Mouse (Mus musculus) duodenum, adult 2 months (tissue): ENCODE data around the gene Pdyn. TPM values are rescaled to one million over a fixed set of nuclear protein-coding genes. Genes with fewer than 3 reads are reported as not detected.

Source experiments
- polyA plus RNA-seq: library from polyadenylated mRNA; depleted of rRNA; stranded (reverse); fragments of >200 nt; gene quantifications from 2 replicates; pipeline ENCODE4 v1.2.3, GENCODE M21; 2012; ENCODE audit warnings: low replicate concordance; rRNA removed

Gene Pdyn
- not detected in 2 replicates for polyA plus RNA-seq

GRCm38 (mm10) chr2:129699484-129700158 is at the start of gene Pdyn:
Pdyn (minus strand) TSS chr2:129699844.

Other genes with a start within 250 kb of the Pdyn start
- not detected in 2 replicates for gene F830045P16Rik, start 163.2 kb downstream of the Pdyn start, polyA plus RNA-seq
- 10.7 and 13.0 TPM in 2 replicates for gene Sirpa, start 107.0 kb downstream of the Pdyn start, polyA plus RNA-seq
- 10.0 and 10.9 TPM in 2 replicates for gene Stk35, start 100.7 kb upstream of the Pdyn start, polyA plus RNA-seq